Mouse (Mus musculus) lung, adult 18-20 months (tissue): ENCODE results near the gene Eif4enif1.
"Not testable (repeated sequence)": the region's sequence is repeated elsewhere in the genome, so short reads cannot be mapped to it uniquely, and the experiment has no call there.

Source experiments
- DNase-seq, 2 experiments: peaks; one replicate each; pipeline ENCODE4 v3.0.0; 2022; ENCODE audit warnings: mixed read lengths in 2 of 2

Eif4enif1 gene

GRCm38 (mm10) chr11:3181971-3182370 lies 20.2 kb upstream of the Eif4enif1 start:
- DNase-seq: not testable (repeated sequence)

- DNase-seq: not testable (repeated sequence)
Observed at GRCm38 (mm10) chr11:3182707-3183106, 19.5 kb upstream of the Eif4enif1 start.

DNA sequence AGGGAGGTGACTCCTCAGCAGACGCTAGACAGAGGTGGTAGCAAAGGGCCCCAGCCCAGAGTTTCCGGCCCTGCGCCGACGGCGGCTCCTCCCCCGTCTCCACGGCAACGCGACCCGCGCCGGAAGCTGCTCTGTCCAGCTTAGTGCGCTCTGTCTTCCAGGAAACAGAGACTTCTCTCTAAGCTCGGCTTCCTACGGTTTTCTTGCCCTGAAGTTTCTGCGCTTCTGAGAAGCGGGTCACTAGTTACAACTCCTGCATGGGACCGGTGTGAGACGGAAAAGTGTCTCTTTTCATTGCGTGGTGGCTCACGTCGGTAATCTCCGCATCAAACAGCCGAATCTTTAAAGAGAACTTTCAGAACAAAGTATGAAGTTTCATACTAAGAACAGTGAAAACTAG lies 8.8 kb upstream of the Eif4enif1 start, which contains the start of gene Sfi1:
Gene Sfi1, minus strand, starts transcription at position 101 of the 400 bp plus-strand sequence.
- no peak for DNase-seq

DNA sequence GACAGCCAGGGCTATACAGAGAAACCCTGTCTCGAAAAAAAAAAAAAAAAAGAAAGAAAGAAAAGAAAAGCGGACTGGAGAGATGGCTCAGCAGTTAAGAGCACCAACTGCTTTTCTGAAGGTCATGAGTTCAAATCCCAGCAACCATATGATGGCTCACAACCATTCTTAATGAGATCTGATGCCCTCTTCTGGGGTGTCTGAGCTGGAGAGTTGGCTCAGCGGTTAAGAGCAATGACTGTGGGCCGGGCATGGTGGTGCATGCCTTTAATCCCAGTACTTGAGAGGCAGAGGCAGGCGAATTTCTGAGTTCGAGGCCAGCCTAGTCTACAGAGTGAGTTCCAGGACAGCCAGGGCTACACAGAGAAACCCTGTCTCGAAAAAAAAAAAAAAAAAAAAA lies 1.6 kb upstream of the Eif4enif1 start:
- DNase-seq: not testable (repeated sequence)

DNA sequence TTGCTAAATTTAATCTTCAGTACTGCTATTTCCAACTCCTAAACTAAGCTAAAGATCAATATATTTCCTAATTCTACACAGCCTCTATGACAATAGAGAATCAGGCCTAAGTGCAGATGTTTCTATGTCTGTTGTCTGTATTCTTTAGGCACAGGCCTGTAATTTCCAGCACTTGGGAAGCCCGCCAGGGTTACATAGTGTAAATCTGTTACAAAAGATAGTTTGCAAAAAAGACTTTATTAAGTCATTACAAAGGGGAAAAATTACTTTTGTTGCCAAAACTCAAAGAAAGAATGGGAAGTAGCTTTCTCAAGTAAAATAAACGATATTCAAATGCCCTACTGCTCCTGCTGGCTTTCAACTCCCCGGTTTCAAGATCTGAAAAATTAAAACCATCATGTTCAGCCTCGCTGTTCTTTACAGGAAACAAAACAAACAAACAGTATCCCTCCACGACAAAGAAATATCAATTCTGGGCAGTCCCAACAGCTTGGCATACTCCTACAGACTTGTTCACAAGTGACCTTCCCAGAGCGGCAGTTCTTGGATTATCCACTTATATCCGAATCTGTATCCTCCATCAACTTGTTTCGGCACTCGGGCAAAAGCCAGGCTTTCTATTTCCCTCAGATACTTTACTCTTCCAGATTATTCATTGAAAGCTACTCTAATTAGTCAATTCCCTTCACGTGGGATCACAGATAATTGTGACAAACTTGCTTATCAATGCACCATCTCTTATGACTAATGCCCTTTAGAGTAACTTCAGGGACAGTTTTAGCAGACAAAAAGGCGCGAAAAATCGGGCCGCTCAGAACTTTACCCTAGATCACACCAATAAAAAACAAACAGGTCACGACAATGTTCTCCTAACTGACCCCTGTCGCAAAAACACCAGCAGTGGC lies 614 bp upstream of the Eif4enif1 start:
- no peak for DNase-seq

GRCm38 (mm10) chr11:3202781-3203441 lies 719 bp downstream of the Eif4enif1 start:
- DNase-seq: peak; percentile 48 to 57

- DNase-seq: no peak
Observed at GRCm38 (mm10) chr11:3203771-3204170, 1.6 kb downstream of the Eif4enif1 start.

GRCm38 (mm10) chr11:3205207-3205606 lies 3.0 kb downstream of the Eif4enif1 start:
- no peak for DNase-seq

- DNase-seq: no peak
Observed at GRCm38 (mm10) chr11:3206783-3207182, 4.6 kb downstream of the Eif4enif1 start.

DNA sequence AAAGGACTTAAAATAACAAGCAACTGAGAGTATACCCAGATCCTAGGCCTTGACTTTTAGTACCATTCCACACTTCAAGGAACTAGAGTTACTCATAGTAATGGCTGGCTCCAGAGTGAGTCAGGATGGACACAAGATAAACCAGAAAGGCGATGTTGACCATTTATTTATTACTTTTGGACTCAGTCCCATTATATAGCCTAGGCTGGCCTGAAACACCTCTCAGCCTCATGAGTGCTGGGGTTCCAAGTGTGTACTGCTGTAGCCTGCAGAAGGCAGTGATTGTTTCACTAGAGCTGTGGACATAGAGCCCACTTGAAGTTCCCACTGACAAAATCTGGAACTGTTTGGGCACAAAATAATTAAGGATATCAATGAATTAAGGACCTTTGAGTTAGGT lies 10.3 kb downstream of the Eif4enif1 start:
- DNase-seq: no peak

DNA sequence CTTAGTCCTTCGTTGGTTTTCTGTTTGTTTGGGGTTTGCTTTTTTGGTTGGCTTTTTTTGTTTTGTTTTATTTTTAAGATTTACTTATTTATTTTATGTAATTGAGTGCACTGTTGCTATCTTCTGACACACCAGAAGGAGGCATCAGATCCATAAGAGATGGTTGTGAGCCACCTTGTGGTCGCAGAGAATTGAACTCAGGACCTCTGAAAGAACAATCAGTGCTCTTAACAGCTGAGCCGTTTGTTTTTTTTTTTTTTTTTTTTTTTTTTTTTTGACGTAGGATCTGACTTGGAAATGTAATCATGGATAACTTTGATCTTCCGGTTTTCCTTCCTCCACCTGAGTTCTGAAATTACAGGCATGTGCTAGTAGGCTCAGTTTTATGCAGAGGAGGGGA lies 20.9 kb downstream of the Eif4enif1 start:
- no peak for DNase-seq

DNA sequence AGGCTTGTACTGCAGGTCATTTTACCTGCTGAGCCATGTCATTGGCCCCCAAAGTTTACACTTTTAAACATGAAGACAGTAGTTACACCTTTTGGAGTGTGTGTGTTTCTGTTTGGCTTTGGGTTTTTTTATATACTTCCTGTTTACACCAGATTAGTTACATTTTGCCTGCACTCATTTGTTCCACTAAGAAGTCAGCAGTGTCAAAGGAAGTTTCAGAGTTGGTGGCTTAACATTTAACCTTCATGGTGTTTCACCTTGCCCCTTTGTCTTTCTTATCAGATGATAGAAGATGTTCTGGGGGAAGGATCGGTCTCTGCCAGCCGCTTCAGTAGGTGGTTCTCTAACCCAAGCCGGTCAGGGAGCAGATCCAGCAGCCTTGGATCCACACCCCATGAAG lies 24.9 kb downstream of the Eif4enif1 start:
- no peak for DNase-seq

GRCm38 (mm10) chr11:3232248-3232647 lies 30.1 kb downstream of the Eif4enif1 start:
- no peak for DNase-seq

- DNase-seq: no peak
Observed at GRCm38 (mm10) chr11:3233704-3234103, 31.5 kb downstream of the Eif4enif1 start.

DNA sequence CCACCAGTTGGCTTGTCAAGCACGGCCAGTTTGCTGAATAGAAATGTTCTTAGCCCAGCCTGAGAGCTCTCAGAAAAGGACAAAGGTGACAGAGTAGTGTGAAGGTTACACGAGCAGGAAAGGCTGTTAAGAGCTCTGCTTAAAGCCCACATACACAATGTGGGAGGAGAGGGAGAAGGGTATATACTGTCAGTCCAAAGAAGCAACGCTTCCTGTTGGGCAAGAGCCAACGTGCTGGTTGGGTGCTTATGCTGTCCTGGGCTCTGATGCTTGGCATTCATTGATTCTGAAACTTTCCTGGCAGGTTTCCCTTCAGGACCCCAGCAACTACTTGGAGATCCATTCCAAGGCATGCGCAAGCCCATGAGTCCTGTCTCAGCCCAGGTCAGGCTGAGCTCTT lies 33.1 kb downstream of the Eif4enif1 start:
- DNase-seq: no peak

- DNase-seq: no peak
Observed at GRCm38 (mm10) chr11:3242395-3242794, 40.2 kb downstream of the Eif4enif1 start.

GRCm38 (mm10) chr11:3243771-3244170 lies 41.6 kb downstream of the Eif4enif1 start:
- DNase-seq: no peak

DNA sequence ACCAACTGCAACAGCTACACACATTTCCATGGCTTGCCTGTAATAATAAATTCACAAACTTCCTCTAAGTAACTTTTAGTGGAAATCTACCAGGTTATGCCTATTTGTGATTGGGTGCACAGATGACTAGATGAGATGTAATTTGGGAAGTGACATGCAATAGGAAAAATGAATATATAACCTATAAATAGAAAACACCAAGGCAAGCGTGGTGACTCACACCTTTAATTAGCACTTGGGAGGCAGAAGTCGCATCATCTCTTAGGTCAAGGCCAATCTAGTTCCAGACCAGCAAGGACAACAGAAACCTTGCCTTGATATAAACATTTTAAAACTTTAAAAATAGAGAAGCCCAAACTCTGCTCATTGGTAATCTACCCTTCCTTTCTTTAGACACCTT lies 45.2 kb downstream of the Eif4enif1 start:
- DNase-seq: no peak

DNA sequence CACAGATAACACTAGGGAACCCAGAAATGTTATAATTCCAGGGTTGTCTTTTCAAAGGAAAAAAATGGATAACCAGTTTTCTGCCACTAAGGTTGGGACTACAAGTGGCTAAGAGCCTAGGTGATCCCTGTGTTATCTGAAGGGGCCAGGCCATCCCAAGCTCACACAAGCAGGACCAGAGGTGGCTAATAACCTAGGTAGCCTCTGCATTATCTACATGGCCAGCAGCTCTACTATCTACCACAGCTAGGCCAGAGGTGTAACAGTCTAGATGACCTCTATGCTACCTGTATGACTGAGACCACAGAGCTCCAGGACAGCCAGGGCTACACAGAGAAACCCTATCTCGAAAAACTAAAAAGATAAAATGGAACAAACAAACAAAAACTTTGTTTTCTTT lies 57.3 kb downstream of the Eif4enif1 start:
- no peak for DNase-seq

DNA sequence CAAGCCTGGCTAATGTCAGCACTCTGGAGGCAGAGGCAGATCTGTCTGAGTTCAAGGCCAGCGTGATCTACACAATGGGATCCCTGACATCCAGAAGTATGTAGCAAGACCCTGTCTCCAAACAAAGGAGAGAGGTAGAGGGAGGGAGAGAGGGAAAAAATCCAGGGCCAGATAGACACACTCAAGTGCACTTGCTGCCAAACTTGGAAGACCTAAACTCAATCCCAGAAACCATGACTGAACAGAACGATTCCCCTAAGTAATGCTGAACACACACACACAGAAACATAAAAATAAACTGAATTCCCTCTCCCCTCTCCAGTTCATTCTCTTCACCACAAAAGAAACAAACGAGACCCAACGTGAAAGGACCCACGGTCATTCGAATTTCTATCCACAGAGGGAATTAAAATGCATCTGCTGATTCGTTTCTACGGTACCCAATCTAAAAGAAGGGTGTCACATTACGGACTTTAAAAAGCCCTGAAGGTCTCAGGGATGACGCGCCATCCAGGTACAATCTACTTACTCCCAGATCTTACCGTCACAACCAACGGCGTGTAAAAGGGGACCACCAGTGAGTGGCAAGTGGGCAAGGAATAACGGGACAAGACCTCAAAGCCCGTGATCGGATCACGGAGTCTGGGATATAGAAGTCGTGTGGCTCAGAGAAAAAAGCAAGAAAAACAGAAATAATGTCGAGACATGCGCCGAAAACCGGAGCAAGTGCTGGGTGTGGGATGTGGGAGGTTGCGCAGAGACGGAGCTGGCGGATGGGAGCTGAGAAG lies 63.3 kb downstream of the Eif4enif1 start:
- no peak for DNase-seq

DNA sequence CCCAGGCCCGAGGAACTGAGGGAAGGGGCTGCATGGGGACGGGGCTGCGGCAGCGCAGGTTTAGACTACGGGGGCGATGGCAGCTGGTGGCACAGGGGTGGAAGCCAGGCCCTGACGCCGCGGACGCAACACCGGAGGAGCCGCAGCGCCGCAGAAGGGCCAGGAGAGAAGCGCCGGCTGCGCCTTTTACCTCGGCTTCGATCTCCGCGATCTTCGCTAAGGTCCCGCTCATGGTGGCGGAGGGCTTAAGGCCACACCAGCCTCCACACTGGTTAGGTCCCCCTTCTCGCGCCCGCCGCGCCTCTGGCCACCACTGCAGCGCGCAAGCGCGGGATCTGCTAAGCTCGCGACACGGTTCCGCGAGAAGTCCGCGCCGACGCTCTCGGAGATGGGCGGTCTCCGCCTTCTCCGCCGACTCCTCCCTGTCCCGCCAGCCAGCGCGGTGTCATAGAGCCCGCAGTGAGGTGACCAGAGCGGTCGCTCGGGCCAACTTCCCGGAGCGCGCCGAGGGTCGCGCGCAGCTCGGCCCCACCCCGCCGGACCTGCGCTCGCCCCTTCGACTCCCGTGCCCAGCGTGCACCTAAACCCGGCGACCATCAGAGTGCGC lies 64.0 kb downstream of the Eif4enif1 start, which contains the start of gene Drg1:
Gene Drg1, minus strand, starts transcription at position 337 of the 607 bp plus-strand sequence.
- peak; percentile 94 to 96 for DNase-seq

GRCm38 (mm10) chr11:3267133-3267532 lies 64.9 kb downstream of the Eif4enif1 start:
- DNase-seq: no peak

DNA sequence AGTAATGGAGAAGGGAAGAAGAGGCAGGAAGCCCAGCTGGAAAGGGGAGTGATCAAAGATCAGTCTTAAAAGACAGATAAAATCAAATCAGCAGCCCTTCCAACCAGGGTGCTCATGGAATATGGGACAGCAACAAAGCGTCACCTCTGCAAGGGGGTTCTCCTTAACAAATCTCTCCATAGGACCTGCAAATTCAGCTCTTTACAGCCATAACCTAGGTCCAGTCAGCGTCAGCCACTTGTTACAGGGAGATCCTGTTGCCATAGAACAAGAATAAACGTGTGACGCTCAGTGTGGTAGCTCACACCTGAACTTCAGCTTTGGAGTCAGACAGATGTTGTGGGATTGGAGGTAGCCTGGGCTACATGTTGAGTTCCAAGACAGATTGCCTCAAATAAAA lies 67.0 kb downstream of the Eif4enif1 start:
- no peak for DNase-seq
